Mouse (Mus musculus) embryonic fibroblast, embryonic 13.5 days (primary cell): Measurements from ENCODE around the gene Meis2. TPM values are rescaled to one million over a fixed set of nuclear protein-coding genes. Genes with fewer than 3 reads are reported as not detected.

ENCODE experiments used
- H3K27ac ChIP-seq: 2 replicates; pipeline ENCODE4 v1.5.1; 2012; ENCODE audit warnings: low read length, control low read depth, inconsistent platforms; ENCODE audit not compliant: insufficient read depth
- H3K4me1 ChIP-seq: 2 replicates; pipeline ENCODE4 v1.6.1; 2011; ENCODE audit warnings: low read length; ENCODE audit not compliant: control insufficient read depth, insufficient read depth
- H3K4me3 ChIP-seq: 2 replicates; pipeline ENCODE4 v1.5.1; 2011; ENCODE audit warnings: mild to moderate bottlenecking, control low read depth, low read length; ENCODE audit not compliant: insufficient read depth
- CTCF ChIP-seq: IDR thresholded peaks from 2 replicates; pipeline ENCODE4 v1.5.1; 2011; ENCODE audit warnings: mild to moderate bottlenecking, control low read depth, low read length, moderate library complexity, borderline replicate concordance; ENCODE audit not compliant: insufficient read depth
- POLR2A ChIP-seq: IDR thresholded peaks from 2 replicates; pipeline ENCODE4 v1.6.1; 2011; ENCODE audit warnings: low read depth, mild to moderate bottlenecking, control low read depth, low read length, moderate library complexity
- polyA plus RNA-seq: library from polyadenylated mRNA; stranded (reverse); fragments of >200 nt; gene quantifications from 2 replicates; pipeline ENCODE4 v1.2.4, GENCODE M21; 2011; ENCODE audit warnings: low read depth; ENCODE audit not compliant: missing spikeins, insufficient read length

The Meis2 gene
- polyA plus RNA-seq, 1 experiment: 65.5 TPM

DNA sequence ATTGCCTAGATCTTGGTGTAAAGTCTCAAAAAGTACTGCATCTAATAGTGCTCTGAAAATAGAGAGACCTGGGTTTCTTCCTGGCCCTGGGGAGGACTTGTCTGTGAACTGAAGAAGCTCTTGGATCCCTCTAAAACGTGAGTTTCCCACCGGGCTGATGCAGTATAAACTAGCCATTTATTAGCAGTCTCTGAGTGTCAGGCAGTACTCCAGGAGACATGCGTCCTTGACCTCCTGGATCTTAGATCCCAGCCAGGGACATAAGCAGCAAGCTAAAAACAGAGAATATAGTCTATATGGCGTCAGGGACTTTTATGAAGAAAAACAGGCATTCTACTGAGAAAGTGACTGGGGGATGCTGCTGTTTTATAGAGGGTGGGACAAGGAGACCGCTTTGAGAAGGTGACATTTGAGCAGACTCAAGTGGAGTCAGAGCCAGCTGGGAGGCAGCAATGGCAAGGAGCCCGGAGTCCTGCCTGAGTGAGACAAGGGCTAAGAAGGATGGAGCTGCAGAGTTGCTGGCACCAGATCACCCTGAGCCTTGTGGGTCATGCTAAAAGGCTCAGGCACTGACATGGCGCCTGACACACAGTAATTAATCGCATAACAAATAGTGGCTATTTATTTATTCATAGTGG lies 126.6 kb downstream of the Meis2 start:
- Histone ChIP-seq H3K27ac (no peak overlapping the region), H3K4me1 (no peaks in the 10 kb centered on the region), H3K4me3 (no peak overlapping the region)
- TF ChIP-seq CTCF: no peak
- no peak for TF ChIP-seq POLR2A

DNA sequence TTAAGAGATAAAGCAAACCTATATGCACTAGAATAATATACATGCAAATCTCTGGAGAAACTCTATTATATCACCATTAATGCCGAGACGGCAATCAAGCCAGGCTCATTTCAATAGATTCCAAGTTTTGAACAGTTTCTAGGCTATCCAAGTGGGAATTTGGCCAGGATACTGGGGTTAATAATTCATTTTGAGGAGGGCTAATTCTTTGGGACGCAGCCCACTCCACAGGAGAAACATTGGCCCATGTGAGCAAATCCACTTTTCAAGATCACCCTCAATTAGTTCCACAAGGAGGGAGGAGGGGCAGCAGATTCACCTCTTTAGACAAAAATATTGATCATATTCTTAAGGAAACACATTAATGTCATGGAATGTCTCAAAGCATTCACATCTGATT lies 127.3 kb downstream of the Meis2 start:
- H3K27ac ChIP-seq: no peak overlapping the region
- TF ChIP-seq POLR2A (no peak), CTCF (no peak)
- H3K4me1 ChIP-seq: no peaks in the 10 kb centered on the region
- H3K4me3 ChIP-seq: no peak overlapping the region

DNA sequence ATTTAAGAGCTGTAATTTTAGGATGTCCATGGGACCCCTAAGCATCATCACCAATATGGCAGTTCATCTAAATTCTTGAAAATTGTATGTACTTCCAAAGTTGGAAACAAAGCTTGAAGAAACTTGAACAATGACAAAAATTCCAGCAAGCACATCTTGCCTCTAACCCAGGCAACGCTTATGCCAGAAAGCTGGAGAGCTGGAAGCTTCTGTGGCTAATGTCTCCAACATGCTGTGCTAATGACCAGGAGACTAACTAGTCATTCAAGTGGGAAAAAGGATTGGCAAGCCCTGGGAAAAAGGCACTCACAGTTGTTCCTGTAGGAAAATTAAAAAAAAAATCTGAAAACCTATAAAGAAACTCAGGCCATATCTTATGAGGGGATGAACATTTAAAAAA lies 127.7 kb downstream of the Meis2 start:
- no peak overlapping the region for H3K27ac ChIP-seq
- H3K4me1 ChIP-seq: no peaks in the 10 kb centered on the region
- TF ChIP-seq POLR2A (no peak), CTCF (no peak)
- no peak overlapping the region for H3K4me3 ChIP-seq

DNA sequence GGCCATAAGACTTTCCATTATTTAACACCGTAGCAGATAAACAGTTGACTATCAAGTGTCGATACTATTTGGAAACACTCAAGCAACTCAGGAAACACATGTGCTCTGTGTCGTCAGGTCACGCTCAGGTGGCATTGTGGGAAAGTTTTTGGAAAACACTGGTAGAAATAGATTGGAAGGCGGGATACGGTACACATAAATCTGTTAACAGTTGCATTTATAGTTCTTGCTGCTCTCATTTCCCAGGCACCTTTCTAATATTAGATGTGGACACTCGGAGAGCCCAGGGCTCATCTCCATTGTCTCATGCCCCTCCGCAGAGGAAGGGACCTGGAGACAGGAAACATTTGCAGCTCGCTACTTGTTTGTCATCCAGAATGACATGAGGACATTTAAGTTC lies 128.9 kb downstream of the Meis2 start:
- no peak overlapping the region for H3K4me3 ChIP-seq
- H3K4me1 ChIP-seq: no peaks in the 10 kb centered on the region
- no peak for TF ChIP-seq CTCF
- no peak for TF ChIP-seq POLR2A
- no peak overlapping the region for H3K27ac ChIP-seq

DNA sequence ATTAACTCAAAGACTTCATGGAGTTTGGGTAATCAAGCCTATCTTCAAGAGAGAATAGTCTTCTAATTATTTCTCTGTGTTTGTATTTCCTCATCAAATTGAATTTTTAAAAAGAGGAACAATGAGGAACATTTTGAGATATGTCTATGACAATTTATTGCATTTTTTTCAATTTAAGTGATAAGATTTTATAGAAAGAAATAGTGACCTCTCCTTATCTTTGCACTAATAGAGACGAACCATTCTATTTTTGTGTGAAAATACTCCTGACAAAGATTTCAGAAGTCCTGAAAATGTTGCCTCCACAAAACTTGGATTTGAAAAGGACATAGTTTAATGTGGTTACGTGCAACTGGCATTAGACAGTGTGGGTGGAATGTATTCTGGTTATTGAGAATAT lies 131.3 kb downstream of the Meis2 start:
- no peak overlapping the region for H3K4me3 ChIP-seq
- TF ChIP-seq POLR2A (no peak), CTCF (no peak)
- no peak overlapping the region for H3K27ac ChIP-seq
- no peaks in the 10 kb centered on the region for H3K4me1 ChIP-seq

DNA sequence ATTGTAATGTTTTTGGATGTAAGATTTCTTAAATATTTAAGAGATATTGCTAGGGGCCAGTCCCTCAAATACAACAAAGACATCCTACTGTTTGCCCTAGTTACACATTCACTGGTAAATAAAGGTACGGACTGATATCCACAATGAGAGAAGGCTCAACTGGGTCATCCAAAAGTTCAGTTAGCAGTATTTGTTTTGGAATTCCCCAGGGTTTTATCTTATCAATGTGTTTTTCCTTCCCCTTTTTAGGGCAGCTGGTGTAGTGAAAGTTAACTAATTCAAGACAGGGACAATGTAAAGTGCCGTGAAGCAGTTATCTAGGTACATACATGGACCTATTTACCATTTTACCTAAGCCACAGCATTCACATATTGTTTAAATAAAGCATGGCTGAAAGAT lies 132.4 kb downstream of the Meis2 start:
- TF ChIP-seq POLR2A (no peak), CTCF (no peak)
- Histone ChIP-seq H3K27ac (no peak overlapping the region), H3K4me3 (no peak overlapping the region), H3K4me1 (no peaks in the 10 kb centered on the region)

DNA sequence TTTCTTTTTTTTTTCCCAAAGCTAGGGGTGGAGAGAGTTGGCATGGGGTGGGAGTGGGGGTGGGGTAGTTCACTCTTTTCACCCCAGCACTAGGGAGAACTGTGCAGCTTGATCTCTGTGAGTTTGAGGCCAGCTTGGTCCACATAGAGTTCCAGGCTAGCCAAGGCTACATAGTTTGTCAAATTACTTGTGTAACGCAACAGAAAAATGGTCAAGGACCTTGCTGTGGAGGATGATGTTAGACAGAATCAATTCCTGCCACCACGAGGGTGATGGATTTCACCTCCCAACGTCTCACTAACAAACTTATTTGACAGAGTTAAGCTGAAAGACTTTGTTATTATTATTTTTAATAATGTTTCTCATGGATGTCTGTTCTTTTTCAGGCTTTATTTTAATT lies 139.9 kb downstream of the Meis2 start:
- TF ChIP-seq CTCF: no peak
- TF ChIP-seq POLR2A: no peak
- Histone ChIP-seq H3K27ac (no peak overlapping the region), H3K4me1 (no peaks in the 10 kb centered on the region; the same call in 1 of the 2 replicates), H3K4me3 (no peak overlapping the region)

DNA sequence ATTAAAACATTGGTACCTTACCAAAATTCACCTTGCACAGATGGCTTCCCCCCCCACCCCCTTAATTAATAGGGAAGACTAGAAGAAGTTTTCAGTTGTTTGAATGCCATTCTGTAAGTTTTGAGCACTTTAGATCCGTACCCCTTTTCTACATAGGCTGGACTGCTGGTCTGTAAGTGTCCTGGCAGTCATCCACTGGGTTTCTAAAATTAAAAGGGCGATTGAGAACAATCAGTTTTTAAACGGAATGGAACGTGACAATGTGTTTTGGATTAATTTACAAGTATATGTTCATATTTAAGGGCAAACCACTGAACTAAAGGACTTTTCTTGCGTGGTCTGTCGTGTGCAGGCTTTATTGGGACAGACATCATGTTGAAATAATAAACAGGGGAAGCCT lies 141.2 kb downstream of the Meis2 start:
- Histone ChIP-seq H3K27ac (no peak overlapping the region), H3K4me3 (no peak overlapping the region), H3K4me1 (no peaks in the 10 kb centered on the region; the same call in 1 of the 2 replicates)
- TF ChIP-seq CTCF (no peak), POLR2A (no peak)

DNA sequence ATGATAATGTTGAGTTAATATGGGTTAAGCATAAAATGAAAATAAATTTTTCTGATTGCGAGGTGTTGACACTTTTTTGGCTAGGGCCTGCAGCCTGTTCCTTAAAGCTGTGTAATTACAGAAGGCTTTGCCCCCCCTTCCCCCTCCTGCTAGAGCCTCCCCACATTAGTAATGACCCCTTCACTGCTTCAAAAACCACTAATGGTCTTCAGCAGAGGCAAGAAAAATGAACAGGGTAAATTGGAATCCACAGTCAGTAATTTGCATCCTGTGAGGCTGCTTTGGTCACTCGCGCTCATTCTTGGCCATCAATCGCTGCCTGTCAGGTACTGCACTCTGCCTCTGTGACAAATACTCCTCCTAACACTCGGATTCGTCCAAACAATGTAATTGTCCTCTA lies 142.4 kb downstream of the Meis2 start:
- TF ChIP-seq CTCF (no peak), POLR2A (no peak)
- no peak overlapping the region for H3K27ac ChIP-seq
- H3K4me3 ChIP-seq: no peak overlapping the region
- no peaks in the 10 kb centered on the region; the same call in none of the 2 replicates for H3K4me1 ChIP-seq

DNA sequence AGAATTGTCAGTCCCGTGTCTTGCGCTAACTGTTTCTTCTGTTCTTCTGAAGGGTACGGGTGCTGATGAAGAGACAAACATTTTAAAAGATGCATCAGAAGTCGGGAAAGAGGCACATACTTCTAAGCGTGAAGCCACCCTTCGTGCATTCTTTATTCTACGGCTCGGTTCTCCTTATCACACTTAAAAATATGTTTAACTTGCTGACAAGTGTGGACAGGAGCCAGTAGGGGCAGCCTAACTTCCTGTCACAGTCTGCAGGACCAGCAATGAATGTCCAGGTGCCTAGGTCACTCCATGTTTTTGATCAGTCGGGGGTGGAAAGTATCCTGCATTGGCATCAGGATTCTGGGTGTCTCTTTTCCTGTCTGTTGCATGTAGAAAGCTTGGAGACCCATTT lies 144.0 kb downstream of the Meis2 start:
- no peak for TF ChIP-seq POLR2A
- no peak for TF ChIP-seq CTCF
- no peak overlapping the region for H3K27ac ChIP-seq
- no peaks in the 10 kb centered on the region; the same call in none of the 2 replicates for H3K4me1 ChIP-seq
- no peak overlapping the region for H3K4me3 ChIP-seq

DNA sequence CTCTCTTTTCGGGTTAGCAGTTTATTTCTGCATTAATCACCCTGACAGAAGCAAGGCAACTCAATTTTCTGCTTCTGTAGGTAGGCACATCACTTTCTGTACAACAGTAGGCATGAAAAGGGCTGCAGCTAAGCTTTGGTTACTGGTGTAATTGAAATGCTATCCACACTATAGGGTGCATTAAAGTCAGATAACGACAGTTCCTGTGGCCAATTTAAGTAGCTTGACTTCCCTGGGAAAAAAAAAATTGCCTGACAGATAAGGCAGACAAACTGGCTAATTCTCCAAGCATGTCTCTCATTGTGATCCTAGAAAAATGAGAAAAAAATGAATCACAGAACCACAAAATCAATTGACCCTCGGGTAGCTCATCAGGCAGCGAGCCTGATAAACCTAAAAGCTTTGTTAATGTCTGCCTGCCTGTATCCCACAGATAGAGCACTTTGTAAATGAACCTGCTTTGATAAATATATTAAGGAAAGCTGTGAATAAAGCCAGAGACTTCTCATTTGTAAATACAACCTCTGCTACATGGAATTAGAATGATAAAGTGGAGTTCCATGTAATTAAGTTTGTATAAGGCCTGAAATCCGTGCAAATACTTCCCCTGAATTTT lies 145.2 kb downstream of the Meis2 start:
- no peak overlapping the region for H3K27ac ChIP-seq
- H3K4me3 ChIP-seq: no peak overlapping the region
- no peaks in the 10 kb centered on the region; the same call in none of the 2 replicates for H3K4me1 ChIP-seq
- no peak for TF ChIP-seq POLR2A
- no peak for TF ChIP-seq CTCF
